Mouse (Mus musculus) central nervous system, embryonic 11.5 days (tissue): ENCODE results near the gene Iqcg. TPM values are rescaled to one million over a fixed set of nuclear protein-coding genes. Genes with fewer than 3 reads are reported as not detected.

Experiments
- polyA plus RNA-seq: library from polyadenylated mRNA; depleted of rRNA; stranded (reverse); fragments of >200 nt; gene quantifications from 2 replicates; pipeline ENCODE4 v1.2.3, GENCODE M21; 2012; rRNA removed

The Iqcg gene
- 2.1 and 4.7 TPM in 2 replicates for polyA plus RNA-seq

GRCm38 (mm10) chr16:33056095-33056785, at the start of gene Iqcg, which contains the start of gene Rpl35a:
Gene Iqcg, minus strand, starts transcription at chr16:33056218.
Gene Rpl35a, plus strand, starts transcription at chr16:33056453.

GRCm38 (mm10) chr16:33062024-33062681, 6.1 kb upstream of the Iqcg start, which contains the start of gene Lmln:
Gene Lmln, plus strand, starts transcription at chr16:33062521.

Other genes with a start within 250 kb of the Iqcg start
- not detected in 2 replicates for gene Smbd1, start 245.7 kb downstream of the Iqcg start, polyA plus RNA-seq
- gene Fyttd1, start 178.7 kb downstream of the Iqcg start, polyA plus RNA-seq, result 67.6 and 71.1 TPM in 2 replicates
- gene Rubcn, start 178.5 kb downstream of the Iqcg start, polyA plus RNA-seq, result 22.3 and 26.7 TPM in 2 replicates
- 48.4 and 64.4 TPM in 2 replicates for gene Lrch3, start 142.1 kb downstream of the Iqcg start, polyA plus RNA-seq
- gene Rpl35a, start 235 bp upstream of the Iqcg start, polyA plus RNA-seq, result 1,215 and 1,439 TPM in 2 replicates
- 6.4 and 13.2 TPM in 2 replicates for gene Lmln, start 6.3 kb upstream of the Iqcg start, polyA plus RNA-seq
- 17.7 and 19.0 TPM in 2 replicates for gene Osbpl11, start 128.9 kb upstream of the Iqcg start, polyA plus RNA-seq
- 35.8 and 37.5 TPM in 2 replicates for gene Snx4, start 195.2 kb upstream of the Iqcg start, polyA plus RNA-seq